Mouse (Mus musculus) neural tube, embryonic 13.5 days (tissue): ENCODE results near the gene Cmas. TPM values are rescaled to one million over a fixed set of nuclear protein-coding genes. Genes with fewer than 3 reads are reported as not detected.

Experiments
- ATAC-seq: fragments of 200-750 bp; cut with Nextera tagmentation; 2 replicates; pipeline ENCODE4 v1.8.0; 2017; ENCODE audit warnings: low read depth, mild to moderate bottlenecking, moderate TSS enrichment, moderate library complexity
- H3K27ac ChIP-seq: fragments of 300-500 bp; sonication (generic); replicated peaks from 2 replicates; pipeline ENCODE4 v1.5.1; 2015; ENCODE audit warnings: moderate library complexity, mild to moderate bottlenecking, inconsistent platforms
- H3K27me3 ChIP-seq: fragments of 300-500 bp; sonication (generic); 2 replicates; pipeline ENCODE4 v1.6.1; 2015; ENCODE audit warnings: mild to moderate bottlenecking, inconsistent platforms
- H3K36me3 ChIP-seq: fragments of 300-500 bp; sonication (generic); 2 replicates; pipeline ENCODE4 v1.6.1; 2015; ENCODE audit warnings: mild to moderate bottlenecking, inconsistent platforms
- H3K4me1 ChIP-seq: fragments of 300-500 bp; sonication (generic); replicated peaks from 2 replicates; pipeline ENCODE4 v1.6.1; 2015; ENCODE audit warnings: inconsistent platforms
- H3K4me2 ChIP-seq: fragments of 300-500 bp; sonication (generic); 2 replicates; pipeline ENCODE4 v1.6.1; 2015; ENCODE audit warnings: inconsistent platforms, mild to moderate bottlenecking, moderate library complexity
- H3K4me3 ChIP-seq: fragments of 300-500 bp; sonication (generic); 2 replicates; pipeline ENCODE4 v1.5.1; 2015; ENCODE audit warnings: mild to moderate bottlenecking, inconsistent platforms
- H3K9ac ChIP-seq: fragments of 300-500 bp; sonication (generic); 2 replicates; pipeline ENCODE4 v1.6.1; 2015; ENCODE audit warnings: moderate library complexity, mild to moderate bottlenecking, inconsistent platforms
- H3K9me3 ChIP-seq: fragments of 300-500 bp; sonication (generic); 2 replicates; pipeline ENCODE4 v1.6.1; 2016; ENCODE audit warnings: inconsistent platforms
- WGBS: fragments of 180-500 bp; shearing (Covaris S2); methylation state at CpG from one replicate; pipeline ENCODE4 v1.1.7; 2015; 5-methylcytosine and 5-hydroxymethylcytosine counted together
- polyA plus RNA-seq: library from polyadenylated mRNA; unstranded; fragments of >200 nt; fragmentation: Nextera tagmentation; extraction: Ambion mirVana; gene quantifications from 2 replicates; pipeline ENCODE4 v1.2.1, GENCODE M21; 2015

Cmas gene
- polyA plus RNA-seq, 1 experiment from 2014 or later, result 174 TPM

GRCm38 (mm10) chr6:142779812-142780573 lies 23.5 kb downstream of the Cmas start:
- H3K27ac ChIP-seq, result no peak overlapping the region

GRCm38 (mm10) chr6:142780574-142781033 lies 24.1 kb downstream of the Cmas start:
- Histone ChIP-seq H3K9me3 (no peaks in the 10 kb centered on the region), H3K9ac (no peak overlapping the region), H3K27ac (no peak overlapping the region), H3K4me3 (no peak overlapping the region), H3K4me1 (peaks cover 25% of the 10 kb centered on the region), H3K27me3 (no peaks in the 10 kb centered on the region), H3K36me3 (peaks cover 11% of the 10 kb centered on the region), H3K4me2 (no peak overlapping the region)
- 60% methylated on average over 4 of the region's 4 CpGs for WGBS
- no peak for ATAC-seq

More at GRCm38 (mm10) chr6:142779812-142780573, 23.5 kb downstream of the Cmas start:
- H3K9me3 ChIP-seq, result no peaks in the 10 kb centered on the region
- H3K4me2 ChIP-seq, result no peak overlapping the region
- no peak overlapping the region for H3K9ac ChIP-seq
- 62% methylated on average over 14 of the region's 14 CpGs for WGBS
- peaks cover 17% of the 10 kb centered on the region for H3K36me3 ChIP-seq
- H3K4me3 ChIP-seq, result no peak overlapping the region
- no peaks in the 10 kb centered on the region for H3K27me3 ChIP-seq
- H3K4me1 ChIP-seq, result peaks cover 25% of the 10 kb centered on the region
- peak; percentile 33 for ATAC-seq

- Histone ChIP-seq H3K27me3 (no peaks in the 10 kb centered on the region), H3K9me3 (no peaks in the 10 kb centered on the region), H3K36me3 (peaks cover 9% of the 10 kb centered on the region; the same call in 1 of the 2 replicates), H3K27ac (no peak overlapping the region), H3K4me1 (peaks cover 25% of the 10 kb centered on the region), H3K4me3 (no peak overlapping the region), H3K4me2 (no peak overlapping the region), H3K9ac (no peak overlapping the region)
- no peak for ATAC-seq
- 60% methylated on average over 7 of the region's 7 CpGs for WGBS
Observed at GRCm38 (mm10) chr6:142781286-142781685, 24.8 kb downstream of the Cmas start.

GRCm38 (mm10) chr6:142785343-142785742 lies 28.9 kb downstream of the Cmas start:
- ATAC-seq, result no peak
- H3K4me1 ChIP-seq, result peaks cover 23% of the 10 kb centered on the region

GRCm38 (mm10) chr6:142786106-142786505 lies 29.6 kb downstream of the Cmas start:
- Histone ChIP-seq H3K36me3 (no peaks in the 10 kb centered on the region), H3K4me2 (no peak overlapping the region), H3K27me3 (no peaks in the 10 kb centered on the region), H3K9ac (no peak overlapping the region), H3K4me1 (peaks cover 15% of the 10 kb centered on the region), H3K4me3 (no peak overlapping the region), H3K9me3 (no peaks in the 10 kb centered on the region), H3K27ac (no peak overlapping the region)
- 89% methylated on average over 21 of the region's 21 CpGs for WGBS
- ATAC-seq, result no peak

More at GRCm38 (mm10) chr6:142785343-142785742, 28.9 kb downstream of the Cmas start:
- Histone ChIP-seq H3K27me3 (no peaks in the 10 kb centered on the region), H3K27ac (no peak overlapping the region), H3K36me3 (no peaks in the 10 kb centered on the region), H3K4me3 (no peak overlapping the region), H3K9ac (no peak overlapping the region), H3K4me2 (no peak overlapping the region), H3K9me3 (no peaks in the 10 kb centered on the region)
- 34% methylated on average over 4 of the region's 4 CpGs for WGBS

GRCm38 (mm10) chr6:142788042-142788987 lies 31.8 kb downstream of the Cmas start:
- peak; percentile 51 for ATAC-seq
- WGBS, result 51% methylated on average over 18 of the region's 18 CpGs
- Histone ChIP-seq H3K36me3 (no peaks in the 10 kb centered on the region), H3K4me3 (no peak overlapping the region), H3K4me2 (no peak overlapping the region), H3K9ac (no peak overlapping the region), H3K9me3 (no peaks in the 10 kb centered on the region), H3K27ac (no peak overlapping the region; the same call in 1 of the 2 replicates), H3K27me3 (no peaks in the 10 kb centered on the region), H3K4me1 (peaks cover 21% of the 10 kb centered on the region)

- Histone ChIP-seq H3K9ac (no peak overlapping the region), H3K4me1 (peaks cover 34% of the 10 kb centered on the region), H3K27ac (no peak overlapping the region), H3K27me3 (no peaks in the 10 kb centered on the region), H3K4me3 (no peak overlapping the region), H3K36me3 (no peaks in the 10 kb centered on the region), H3K4me2 (no peak overlapping the region), H3K9me3 (no peaks in the 10 kb centered on the region)
- WGBS, result 87% methylated on average over 10 of the region's 10 CpGs
- no peak for ATAC-seq
Observed at GRCm38 (mm10) chr6:142789736-142790135, 33.2 kb downstream of the Cmas start.

GRCm38 (mm10) chr6:142792241-142792968 lies 35.9 kb downstream of the Cmas start:
- Histone ChIP-seq H3K9ac (no peak overlapping the region), H3K36me3 (no peaks in the 10 kb centered on the region), H3K4me3 (no peak overlapping the region), H3K27ac (no peak overlapping the region), H3K4me1 (peaks cover 34% of the 10 kb centered on the region), H3K27me3 (no peaks in the 10 kb centered on the region), H3K9me3 (no peaks in the 10 kb centered on the region), H3K4me2 (no peak overlapping the region)
- no peak for ATAC-seq
- 54% methylated on average over 13 of the region's 13 CpGs for WGBS

GRCm38 (mm10) chr6:142793468-142793867 lies 37.0 kb downstream of the Cmas start:
- Histone ChIP-seq H3K9ac (no peak overlapping the region), H3K4me2 (peak overlapping the region; percentile 24; the same call in 1 of the 2 replicates), H3K4me1 (peaks cover 28% of the 10 kb centered on the region), H3K4me3 (no peak overlapping the region), H3K36me3 (no peaks in the 10 kb centered on the region), H3K27me3 (no peaks in the 10 kb centered on the region), H3K9me3 (no peaks in the 10 kb centered on the region), H3K27ac (no peak overlapping the region)
- peak; percentile 75 for ATAC-seq
- 18% methylated on average over 7 of the region's 7 CpGs for WGBS

GRCm38 (mm10) chr6:142795087-142795486 lies 38.6 kb downstream of the Cmas start:
- WGBS, result 90% methylated on average over 9 of the region's 9 CpGs
- no peak overlapping the region for H3K27ac ChIP-seq
- H3K27me3 ChIP-seq, result no peaks in the 10 kb centered on the region
- no peaks in the 10 kb centered on the region for H3K9me3 ChIP-seq
- H3K9ac ChIP-seq, result no peak overlapping the region
- ATAC-seq, result no peak
- H3K4me2 ChIP-seq, result no peak overlapping the region
- H3K4me1 ChIP-seq, result peaks cover 26% of the 10 kb centered on the region
- H3K4me3 ChIP-seq, result no peak overlapping the region
- no peaks in the 10 kb centered on the region for H3K36me3 ChIP-seq

- ATAC-seq, result no peak
- no peaks in the 10 kb centered on the region for H3K27me3 ChIP-seq
- H3K4me2 ChIP-seq, result no peak overlapping the region
- no peaks in the 10 kb centered on the region for H3K36me3 ChIP-seq
- no peak overlapping the region for H3K4me3 ChIP-seq
- no peak overlapping the region for H3K9ac ChIP-seq
- peaks cover 26% of the 10 kb centered on the region for H3K4me1 ChIP-seq
- H3K9me3 ChIP-seq, result no peaks in the 10 kb centered on the region
- H3K27ac ChIP-seq, result no peak overlapping the region
- 82% methylated on average over 15 of the region's 15 CpGs for WGBS
Observed at GRCm38 (mm10) chr6:142795655-142796441, 39.4 kb downstream of the Cmas start.
